Mouse (Mus musculus): ENCODE measurements at regions not wholly inside any gene's neighbourhood (a gene's known extent, or its start where the extent isn't known, plus 50 kb on each side); places are given as distances from the start of the nearest gene placed in this dataset.

DNA sequence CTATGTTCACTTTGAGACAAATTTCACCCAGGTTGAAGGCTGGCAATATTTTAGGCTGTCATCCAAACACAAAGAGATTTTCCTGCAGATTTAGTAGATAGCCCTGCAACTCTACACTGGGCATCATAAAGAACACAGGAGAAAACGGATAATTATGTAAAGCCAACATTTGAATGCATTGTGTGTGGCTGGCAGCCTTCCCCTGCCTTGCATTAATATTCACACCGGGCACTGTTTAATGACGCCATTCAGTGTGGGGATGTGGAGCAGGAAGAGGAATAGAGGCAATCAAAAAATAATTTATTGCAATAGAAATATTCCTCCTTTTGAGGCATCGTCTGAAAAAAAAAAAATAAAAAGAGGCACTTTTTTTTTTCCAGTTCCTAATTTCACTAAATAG is 105.7 kb downstream of the Samd5 start:
- H3K9me3 ChIP-seq (replicated peaks) = no peaks in the 10 kb centered on the region
- H3K4me3 ChIP-seq = no peak overlapping the region
- H3K36me3 ChIP-seq (ENCODE audit: poor library complexity, severe bottlenecking) = no peaks in the 10 kb centered on the region
- H3K27me3 ChIP-seq = no peaks in the 10 kb centered on the region; the same call in 1 of the 2 replicates
- no peak overlapping the region for H3K4me2 ChIP-seq
- no peak overlapping the region for H3K27ac ChIP-seq
- H3K9ac ChIP-seq = no peak overlapping the region
- ATAC-seq = peak; percentile 85
- peaks cover 13% of the 10 kb centered on the region for H3K4me1 ChIP-seq
- 17% methylated on average over 4 of the region's 4 CpGs for WGBS

GRCm38 (mm10) chr10:9557517-9558065 is 117.4 kb downstream of the Samd5 start:
- WGBS = 18% methylated on average over 4 of the region's 4 CpGs
- no peaks in the 10 kb centered on the region for H3K9me3 ChIP-seq (replicated peaks)
- H3K4me3 ChIP-seq = no peak overlapping the region
- H3K27ac ChIP-seq = no peak overlapping the region
- no peaks in the 10 kb centered on the region for H3K36me3 ChIP-seq (ENCODE audit: poor library complexity, severe bottlenecking)
- ATAC-seq = no peak
- no peak overlapping the region for H3K9ac ChIP-seq
- no peaks in the 10 kb centered on the region for H3K4me1 ChIP-seq
- H3K27me3 ChIP-seq = no peaks in the 10 kb centered on the region
- H3K4me2 ChIP-seq = no peak overlapping the region

DNA sequence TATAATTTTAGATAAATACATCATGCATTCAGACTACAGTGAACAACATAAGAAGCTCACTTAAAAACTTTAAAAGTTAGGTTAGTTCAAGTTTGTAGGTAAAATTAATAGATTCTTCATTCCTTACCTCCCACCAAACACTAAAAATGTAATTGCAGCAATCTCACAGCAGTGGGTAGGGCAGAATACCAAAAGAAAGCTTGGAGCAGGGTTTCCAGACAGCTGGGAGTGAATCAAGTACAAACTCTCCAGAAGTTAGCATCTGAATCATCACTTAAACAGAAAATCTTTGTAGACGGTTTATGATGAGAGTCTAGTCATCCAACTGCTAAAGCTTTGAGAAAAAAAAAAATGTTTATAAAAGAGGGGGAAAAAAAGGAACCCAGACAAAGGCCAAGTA is 117.9 kb downstream of the Samd5 start:
- no peak for ATAC-seq
- H3K4me2 ChIP-seq = no peak overlapping the region
- no peaks in the 10 kb centered on the region for H3K9me3 ChIP-seq (replicated peaks)
- H3K27ac ChIP-seq = no peak overlapping the region
- H3K27me3 ChIP-seq = no peaks in the 10 kb centered on the region
- 48% methylated on average over 1 of the region's 1 CpGs for WGBS
- H3K4me1 ChIP-seq = no peaks in the 10 kb centered on the region
- H3K36me3 ChIP-seq (ENCODE audit: poor library complexity, severe bottlenecking) = no peaks in the 10 kb centered on the region
- no peak overlapping the region for H3K4me3 ChIP-seq
- H3K9ac ChIP-seq = no peak overlapping the region

DNA sequence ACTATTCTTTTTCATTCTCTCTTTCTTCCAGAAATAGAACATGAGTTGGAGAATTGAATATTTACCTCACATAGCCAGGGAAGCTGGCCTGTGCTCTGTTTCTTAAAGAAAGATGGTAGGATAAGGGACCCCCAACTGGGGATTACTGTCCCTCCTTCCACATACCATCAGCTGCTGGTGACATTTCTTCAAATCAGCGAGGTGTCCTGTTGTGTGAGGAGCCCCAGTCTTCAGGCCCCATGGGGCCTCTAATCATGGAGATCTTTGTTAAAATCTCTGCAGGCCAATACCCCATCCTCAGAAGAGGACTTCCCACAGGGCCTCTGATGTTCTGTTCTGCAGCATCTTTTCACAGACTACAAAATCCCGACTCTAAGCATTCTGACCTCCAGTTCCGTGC is 121.1 kb downstream of the Samd5 start:
- H3K4me2 ChIP-seq = no peak overlapping the region
- no peak overlapping the region for H3K9ac ChIP-seq
- no peaks in the 10 kb centered on the region for H3K9me3 ChIP-seq (replicated peaks)
- WGBS = 9% methylated on average over 3 of the region's 3 CpGs
- H3K36me3 ChIP-seq (ENCODE audit: poor library complexity, severe bottlenecking) = no peaks in the 10 kb centered on the region
- no peak overlapping the region for H3K4me3 ChIP-seq
- H3K4me1 ChIP-seq = no peaks in the 10 kb centered on the region
- ATAC-seq = peak; percentile 58; the same call in 1 of the 2 replicates
- H3K27ac ChIP-seq = no peak overlapping the region
- no peaks in the 10 kb centered on the region for H3K27me3 ChIP-seq

DNA sequence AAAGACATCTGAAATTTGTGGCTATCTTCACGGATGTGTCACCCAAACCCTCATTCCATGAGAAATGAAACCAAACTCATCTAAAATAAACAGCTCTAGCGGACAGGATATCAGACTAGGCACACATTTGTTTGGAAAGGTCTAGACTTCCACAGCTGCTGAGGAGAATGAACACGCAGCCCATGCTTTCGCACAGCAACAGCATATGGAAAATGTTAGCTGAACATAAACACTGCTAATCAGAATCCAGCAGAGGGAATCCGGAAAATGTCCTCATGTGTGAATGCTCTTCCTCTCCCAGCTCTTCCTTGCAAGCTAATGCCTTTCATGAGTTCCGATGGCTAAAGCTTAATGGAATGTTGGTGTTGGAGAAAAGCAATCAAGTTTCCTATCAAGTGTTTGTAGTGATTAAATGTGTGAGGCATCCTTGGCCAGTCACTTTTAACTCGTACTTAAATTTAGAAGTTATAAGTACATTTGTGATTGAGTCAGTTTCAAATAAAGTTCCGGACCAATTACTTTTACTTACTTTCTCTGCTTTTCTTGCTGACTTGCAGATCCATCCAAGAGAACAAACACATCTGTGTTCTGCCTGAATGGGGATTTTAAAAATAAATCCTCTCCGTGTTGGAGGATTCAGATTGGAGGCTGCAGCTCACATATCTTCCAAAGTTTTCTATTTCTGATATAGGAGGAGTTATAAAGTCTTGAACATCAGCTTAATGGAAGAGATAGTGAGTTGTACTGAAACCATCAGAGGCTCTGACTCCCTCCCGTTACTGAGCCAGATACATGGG is 124.9 kb downstream of the Samd5 start:
- H3K9me3 ChIP-seq (replicated peaks) = no peaks in the 10 kb centered on the region
- H3K36me3 ChIP-seq (ENCODE audit: poor library complexity, severe bottlenecking) = no peaks in the 10 kb centered on the region
- WGBS = 81% methylated on average over 10 of the region's 10 CpGs
- no peak overlapping the region for H3K9ac ChIP-seq
- no peak for ATAC-seq
- H3K4me1 ChIP-seq = peaks cover 9% of the 10 kb centered on the region
- H3K4me2 ChIP-seq = no peak overlapping the region
- no peaks in the 10 kb centered on the region for H3K27me3 ChIP-seq
- no peak overlapping the region for H3K27ac ChIP-seq
- H3K4me3 ChIP-seq = no peak overlapping the region

DNA sequence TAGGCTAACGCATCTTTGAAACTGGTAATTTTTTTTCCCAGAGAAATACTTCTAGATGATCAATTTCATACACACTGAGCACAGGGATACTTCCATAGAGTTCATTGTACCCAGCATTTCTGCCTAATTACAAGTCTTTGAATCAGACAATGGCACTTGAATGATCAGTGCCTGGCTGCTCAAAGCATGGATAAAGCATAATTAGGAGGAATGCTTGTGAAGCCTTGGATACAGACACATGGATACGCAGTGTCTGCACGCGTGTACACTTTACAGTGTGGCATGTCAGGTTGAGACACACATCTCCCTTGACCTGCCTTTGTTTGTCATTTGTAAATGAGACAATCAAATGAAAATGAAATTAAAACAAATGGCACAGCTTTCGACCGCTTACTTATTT is 129.2 kb downstream of the Samd5 start:
- Histone ChIP-seq H3K36me3 (ENCODE audit: poor library complexity, severe bottlenecking) (no peaks in the 10 kb centered on the region), H3K9ac (no peak overlapping the region), H3K4me3 (no peak overlapping the region), H3K9me3 (replicated peaks) (no peaks in the 10 kb centered on the region), H3K4me2 (no peak overlapping the region), H3K27me3 (no peaks in the 10 kb centered on the region), H3K4me1 (peaks cover 18% of the 10 kb centered on the region), H3K27ac (no peak overlapping the region)
- 16% methylated on average over 6 of the region's 6 CpGs for WGBS
- ATAC-seq = peak; percentile 88

DNA sequence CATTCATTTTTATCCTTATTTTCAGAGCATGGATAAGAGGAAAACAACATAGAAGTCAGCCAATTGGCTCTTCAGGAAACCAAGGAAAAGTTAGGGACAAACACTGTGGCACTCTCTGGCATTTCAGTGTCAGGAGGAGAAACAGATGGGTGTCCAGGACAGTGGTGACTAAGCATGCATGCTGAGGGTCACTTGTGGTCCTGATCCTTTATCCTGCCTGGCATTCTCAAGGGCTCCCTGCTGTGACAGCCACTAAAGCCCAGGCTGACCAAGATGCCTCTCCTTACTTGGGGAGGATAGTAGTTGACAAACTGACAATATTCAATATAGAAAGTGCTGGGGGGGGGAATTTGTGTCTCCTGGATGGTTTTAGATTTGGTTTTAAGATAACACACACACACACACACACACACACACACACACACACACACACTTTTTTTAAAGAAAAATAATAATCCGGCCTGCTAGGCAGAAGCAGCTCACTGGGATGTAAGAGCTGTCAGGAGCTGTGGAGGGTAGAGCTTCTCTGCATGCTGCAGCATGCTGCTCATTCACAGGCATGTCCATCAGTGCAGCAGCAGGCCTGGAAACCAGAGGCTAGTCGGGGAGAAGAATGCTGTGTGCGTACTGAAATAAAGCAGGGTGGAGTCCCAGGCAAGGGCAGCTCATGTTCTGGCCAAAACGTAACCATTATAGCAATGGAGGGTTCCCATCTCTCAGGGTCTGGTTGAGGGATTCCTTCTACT is 130.8 kb downstream of the Samd5 start:
- H3K27me3 ChIP-seq = no peaks in the 10 kb centered on the region
- peaks cover 18% of the 10 kb centered on the region for H3K4me1 ChIP-seq
- no peak for ATAC-seq
- no peak overlapping the region for H3K4me2 ChIP-seq
- no peaks in the 10 kb centered on the region for H3K9me3 ChIP-seq (replicated peaks)
- WGBS = 32% methylated on average over 4 of the region's 4 CpGs
- H3K9ac ChIP-seq = no peak overlapping the region
- no peak overlapping the region for H3K4me3 ChIP-seq
- H3K27ac ChIP-seq = no peak overlapping the region
- H3K36me3 ChIP-seq (ENCODE audit: poor library complexity, severe bottlenecking) = no peaks in the 10 kb centered on the region

DNA sequence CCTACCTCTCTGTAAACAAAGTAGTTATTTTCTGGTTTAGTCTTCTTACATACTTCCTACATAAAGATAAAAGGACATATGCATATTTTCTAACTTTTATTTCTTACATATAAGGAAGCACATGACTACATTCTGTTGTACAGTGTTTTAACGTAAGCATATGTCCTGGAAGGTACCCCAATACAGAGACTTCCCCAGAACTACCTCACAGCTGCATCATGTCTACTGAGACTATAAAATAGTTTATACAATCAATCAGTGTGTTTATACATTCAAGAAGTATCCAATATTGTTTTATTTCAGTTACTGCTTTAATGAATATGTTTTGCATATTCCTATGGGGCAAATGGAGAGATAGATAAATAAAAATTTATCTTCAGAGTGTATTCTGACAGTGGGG is 133.4 kb downstream of the Samd5 start:
- no peak for ATAC-seq

DNA sequence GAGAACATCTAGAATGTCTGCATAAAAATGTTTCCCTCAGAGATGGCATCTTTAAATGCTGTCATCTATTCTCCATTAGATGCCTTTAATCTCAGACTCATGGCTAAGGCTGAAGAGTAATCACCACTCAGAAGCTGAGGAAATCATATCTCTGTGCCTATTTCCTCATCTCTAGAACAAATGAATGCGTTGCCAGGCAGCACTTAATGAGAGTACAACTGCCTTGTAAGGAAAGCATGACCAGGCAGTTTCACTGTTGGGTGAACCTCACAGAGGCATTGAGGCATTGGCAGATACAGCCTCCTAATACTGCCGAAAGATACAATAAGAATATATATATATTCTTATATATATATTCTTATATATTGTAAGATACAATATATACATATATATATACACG is 137.3 kb downstream of the Samd5 start:
- H3K27ac ChIP-seq = no peak overlapping the region
- no peak for ATAC-seq
- H3K36me3 ChIP-seq (ENCODE audit: poor library complexity, severe bottlenecking) = no peaks in the 10 kb centered on the region
- WGBS = 78% methylated on average over 3 of the region's 3 CpGs
- no peak overlapping the region for H3K4me2 ChIP-seq
- H3K9ac ChIP-seq = no peak overlapping the region
- H3K9me3 ChIP-seq (replicated peaks) = no peaks in the 10 kb centered on the region
- H3K27me3 ChIP-seq = no peaks in the 10 kb centered on the region
- no peak overlapping the region for H3K4me3 ChIP-seq
- peaks cover 22% of the 10 kb centered on the region for H3K4me1 ChIP-seq

More for the DNA sequence above, 133.4 kb downstream of the Samd5 start:
- H3K4me1 ChIP-seq = peaks cover 22% of the 10 kb centered on the region
- H3K36me3 ChIP-seq (ENCODE audit: poor library complexity, severe bottlenecking) = no peaks in the 10 kb centered on the region
- 94% methylated on average over 1 of the region's 1 CpGs for WGBS
- no peak overlapping the region for H3K27ac ChIP-seq
- no peak overlapping the region for H3K4me2 ChIP-seq
- no peaks in the 10 kb centered on the region for H3K9me3 ChIP-seq (replicated peaks)
- no peak overlapping the region for H3K9ac ChIP-seq
- no peaks in the 10 kb centered on the region for H3K27me3 ChIP-seq
- no peak overlapping the region for H3K4me3 ChIP-seq

- Histone ChIP-seq H3K4me2 (no peak overlapping the region), H3K4me3 (no peak overlapping the region), H3K36me3 (ENCODE audit: poor library complexity, severe bottlenecking) (no peaks in the 10 kb centered on the region), H3K9ac (no peak overlapping the region), H3K9me3 (replicated peaks) (no peaks in the 10 kb centered on the region), H3K27ac (no peak overlapping the region), H3K27me3 (no peaks in the 10 kb centered on the region), H3K4me1 (peaks cover 28% of the 10 kb centered on the region)
- 33% methylated on average over 8 of the region's 8 CpGs for WGBS
- peak; percentile 75 for ATAC-seq
Measured at GRCm38 (mm10) chr10:9534552-9534951, 140.5 kb downstream of the Samd5 start.

GRCm38 (mm10) chr10:9533283-9533682 is 141.7 kb downstream of the Samd5 start:
- ATAC-seq = peak; percentile 27; the same call in 1 of the 2 replicates
- H3K4me2 ChIP-seq = no peak overlapping the region
- H3K27me3 ChIP-seq = no peaks in the 10 kb centered on the region
- WGBS = 15% methylated on average over 2 of the region's 2 CpGs
- no peaks in the 10 kb centered on the region for H3K9me3 ChIP-seq (replicated peaks)
- H3K36me3 ChIP-seq (ENCODE audit: poor library complexity, severe bottlenecking) = no peaks in the 10 kb centered on the region
- peaks cover 28% of the 10 kb centered on the region for H3K4me1 ChIP-seq
- H3K9ac ChIP-seq = no peak overlapping the region
- H3K27ac ChIP-seq = no peak overlapping the region
- no peak overlapping the region for H3K4me3 ChIP-seq

DNA sequence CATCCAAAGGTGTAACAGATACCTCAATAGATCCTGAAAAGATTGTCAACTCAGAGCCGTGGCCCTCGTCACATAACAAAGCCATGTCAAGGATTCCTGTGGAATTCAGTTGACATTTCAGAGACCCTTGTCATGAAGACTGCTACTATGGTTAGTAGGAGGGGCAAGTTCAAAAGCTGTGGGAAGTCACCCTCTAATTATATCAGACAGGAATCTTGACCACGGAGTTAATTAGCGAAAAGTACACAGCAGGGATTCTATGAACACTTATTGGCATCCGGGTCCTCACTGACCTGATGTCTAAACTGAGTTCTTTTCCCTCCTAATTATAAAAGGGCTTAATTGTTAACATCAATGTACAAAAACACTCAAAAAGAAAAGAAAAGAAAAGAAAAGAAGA is 143.1 kb downstream of the Samd5 start:
- no peak overlapping the region for H3K27ac ChIP-seq
- H3K9me3 ChIP-seq (replicated peaks) = no peaks in the 10 kb centered on the region
- H3K4me2 ChIP-seq = no peak overlapping the region
- H3K27me3 ChIP-seq = no peaks in the 10 kb centered on the region
- ATAC-seq = no peak
- no peak overlapping the region for H3K9ac ChIP-seq
- 24% methylated on average over 5 of the region's 5 CpGs for WGBS
- peaks cover 24% of the 10 kb centered on the region for H3K4me1 ChIP-seq
- no peak overlapping the region for H3K4me3 ChIP-seq
- no peaks in the 10 kb centered on the region for H3K36me3 ChIP-seq (ENCODE audit: poor library complexity, severe bottlenecking)

Measured in forebrain, embryonic 13.5 days (tissue).